Mouse (Mus musculus) ES-CJ7 (cell line): ENCODE results near the gene Ntn4.

ENCODE experiments used
- DNase-seq: peaks from one replicate; pipeline ENCODE4 v3.0.0; 2011; ENCODE audit warnings: low read depth, low spot score

Gene Ntn4

GRCm38 (mm10) chr10:93641821-93642746, 1.6 kb downstream of the Ntn4 start:
- no peak for DNase-seq

GRCm38 (mm10) chr10:93642897-93643296, 2.4 kb downstream of the Ntn4 start:
- no peak for DNase-seq

GRCm38 (mm10) chr10:93644451-93644941, 4.0 kb downstream of the Ntn4 start:
- DNase-seq = no peak

- no peak for DNase-seq
Measured at GRCm38 (mm10) chr10:93647655-93648561, 7.4 kb downstream of the Ntn4 start.

DNA sequence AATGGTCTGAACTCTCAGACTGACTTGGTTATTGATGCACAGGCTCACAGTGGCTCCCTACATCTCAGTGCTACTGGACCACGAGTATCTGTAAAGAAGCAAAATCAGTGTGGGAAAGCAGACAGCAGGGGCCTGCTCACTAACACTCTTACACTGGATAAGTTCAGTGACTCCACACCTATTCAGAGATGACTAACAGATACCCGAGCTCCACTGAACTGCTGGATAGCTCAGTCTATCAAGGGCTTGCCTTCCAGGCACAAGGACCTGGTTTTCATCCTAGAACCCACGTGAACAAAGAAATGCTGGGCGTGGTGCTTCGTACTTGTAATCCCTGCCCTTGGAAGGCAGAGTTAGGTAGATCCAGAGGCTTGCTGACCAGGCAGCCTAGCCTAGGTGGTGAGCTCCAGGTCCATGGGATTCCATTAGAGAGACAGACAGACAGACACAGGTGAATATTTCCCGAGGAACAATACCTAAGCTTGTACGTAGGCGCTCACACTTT, 8.2 kb downstream of the Ntn4 start:
- no peak for DNase-seq

- no peak for DNase-seq
Measured at GRCm38 (mm10) chr10:93649127-93649526, 8.6 kb downstream of the Ntn4 start.

- DNase-seq = no peak
Measured at GRCm38 (mm10) chr10:93649600-93649999, 9.1 kb downstream of the Ntn4 start.

- no peak for DNase-seq
Measured at GRCm38 (mm10) chr10:93653322-93653721, 12.8 kb downstream of the Ntn4 start.

- DNase-seq = no peak
Measured at GRCm38 (mm10) chr10:93655428-93655827, 14.9 kb downstream of the Ntn4 start.

DNA sequence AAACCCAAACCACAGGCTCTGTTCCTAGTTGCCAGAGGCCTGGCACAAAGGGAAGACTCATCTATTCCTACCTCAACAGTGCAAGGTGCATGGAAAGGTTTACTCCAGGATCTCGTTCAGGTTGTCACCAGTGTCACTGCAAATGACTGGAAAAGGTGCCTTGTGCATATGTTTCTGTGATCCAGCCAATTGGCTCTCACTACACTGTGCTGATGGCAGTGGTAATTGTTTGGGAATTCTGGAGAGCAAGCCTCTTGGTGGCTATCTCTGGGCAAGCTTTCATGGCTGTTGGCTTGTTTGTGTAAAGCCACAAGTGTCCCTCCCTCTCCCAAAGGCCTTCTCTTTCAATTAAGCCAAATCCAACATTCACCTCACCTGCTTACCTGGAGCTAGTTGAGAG, 19.3 kb downstream of the Ntn4 start:
- DNase-seq = no peak

DNA sequence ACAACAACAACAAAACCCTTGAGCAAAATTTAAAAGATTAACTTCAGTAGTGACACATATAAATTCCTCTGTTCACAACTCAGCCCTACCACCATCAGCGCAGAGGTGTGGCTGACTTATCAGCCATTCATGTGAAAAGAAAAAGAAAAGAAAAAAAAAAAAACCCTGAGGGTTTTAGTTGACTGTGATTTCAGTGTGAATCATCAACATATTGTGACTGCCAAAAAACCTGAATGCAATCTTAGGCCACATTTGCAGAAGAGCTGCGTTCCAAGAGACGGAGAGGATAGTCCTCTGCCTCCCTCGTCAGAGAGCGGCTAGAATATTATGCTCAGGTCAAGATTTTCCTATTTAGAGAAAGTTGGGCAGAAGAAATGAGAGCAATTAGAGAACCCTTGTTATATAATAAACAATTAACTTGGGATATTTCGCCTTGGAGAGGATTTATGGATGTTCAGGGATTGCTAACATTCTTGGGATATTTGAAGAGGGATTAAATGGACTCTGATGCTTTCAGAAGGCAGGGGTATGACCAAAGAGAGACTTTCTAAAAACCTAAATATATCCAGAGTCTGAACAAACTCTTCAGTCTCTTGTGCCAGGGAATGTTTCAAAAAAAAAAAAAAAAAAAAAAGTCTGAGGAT, 21.0 kb downstream of the Ntn4 start:
- no peak for DNase-seq

DNA sequence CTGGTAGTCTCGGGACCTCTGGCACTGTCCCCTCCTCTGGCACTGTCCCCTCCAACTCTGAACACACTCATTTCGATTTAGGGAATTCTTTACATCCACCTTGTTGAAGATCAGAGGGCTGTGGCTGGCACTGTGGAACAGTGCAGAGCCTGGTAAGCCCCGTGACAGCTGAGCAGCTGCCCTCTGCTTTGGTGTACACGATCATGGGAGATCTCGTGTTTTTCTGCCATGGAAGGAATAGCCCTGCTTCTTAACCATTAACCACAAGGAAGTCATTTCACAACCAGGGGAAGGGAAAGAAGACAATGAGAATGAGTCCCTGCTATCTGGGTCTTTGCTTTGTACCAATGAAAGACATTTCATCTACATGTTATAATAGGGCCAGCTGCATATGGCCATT, 21.5 kb downstream of the Ntn4 start:
- DNase-seq = no peak

DNA sequence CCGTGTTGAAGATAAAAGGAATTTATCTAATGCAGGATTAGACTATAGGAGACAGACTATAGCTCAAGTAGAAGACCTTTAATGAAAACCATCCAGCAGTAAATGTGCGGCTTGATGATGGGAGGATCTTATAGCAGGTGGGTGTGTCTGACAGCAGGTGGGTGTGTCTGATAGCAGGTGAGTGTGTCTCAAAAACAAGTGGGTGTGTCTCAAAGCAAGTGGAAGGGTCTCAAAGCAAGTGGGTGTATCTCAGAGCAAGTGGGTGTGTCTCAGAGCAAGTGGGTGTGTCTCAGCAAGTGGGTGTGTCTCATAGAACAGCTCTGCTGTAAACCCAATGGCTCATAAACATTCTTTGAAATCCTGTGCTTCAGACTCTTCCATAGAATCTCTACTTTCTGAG, 25.7 kb downstream of the Ntn4 start:
- peak; percentile 91 for DNase-seq

GRCm38 (mm10) chr10:93666996-93667395, 26.5 kb downstream of the Ntn4 start:
- no peak for DNase-seq

DNA sequence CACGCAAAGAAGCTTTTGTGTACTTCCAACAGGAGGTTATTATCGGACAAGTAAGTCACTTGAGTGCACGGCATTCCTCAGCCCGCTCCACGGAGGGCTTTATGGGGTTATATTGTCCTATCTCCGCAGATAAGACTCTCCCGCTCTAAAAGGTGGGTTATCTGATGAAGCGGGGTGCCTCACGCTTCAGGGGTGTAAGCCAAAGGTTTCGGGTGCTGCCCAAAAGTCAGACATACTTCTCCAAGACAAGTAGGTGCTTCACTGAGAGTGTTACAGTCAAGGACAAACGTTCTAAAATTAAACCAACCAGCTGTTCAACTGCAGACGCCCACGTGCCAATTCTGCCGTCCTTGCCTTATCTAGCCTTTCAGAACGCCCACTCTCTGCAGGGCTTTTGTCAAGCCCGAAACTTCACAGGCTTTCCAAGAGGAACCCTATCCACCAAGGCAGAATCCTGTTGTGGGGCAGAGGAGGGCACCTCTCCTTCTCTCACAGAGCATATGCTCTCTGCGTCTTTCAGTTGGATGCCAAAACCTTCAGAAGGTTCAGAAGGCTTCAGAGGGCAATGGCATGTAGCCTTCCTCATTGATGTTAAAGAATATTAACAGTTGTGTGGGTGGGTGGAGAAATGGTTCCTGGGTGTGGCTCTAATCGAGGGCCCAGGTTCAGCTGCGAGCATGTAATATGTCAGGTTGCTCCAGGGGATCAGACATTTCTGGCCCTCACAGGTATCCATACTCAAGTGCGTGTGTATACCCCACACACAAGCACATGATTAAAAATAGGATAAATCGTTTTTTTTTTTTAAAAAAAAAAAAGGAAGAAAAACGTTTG, 32.4 kb downstream of the Ntn4 start:
- DNase-seq = no peak

- DNase-seq = no peak
Measured at GRCm38 (mm10) chr10:93679191-93680007, 38.9 kb downstream of the Ntn4 start.

DNA sequence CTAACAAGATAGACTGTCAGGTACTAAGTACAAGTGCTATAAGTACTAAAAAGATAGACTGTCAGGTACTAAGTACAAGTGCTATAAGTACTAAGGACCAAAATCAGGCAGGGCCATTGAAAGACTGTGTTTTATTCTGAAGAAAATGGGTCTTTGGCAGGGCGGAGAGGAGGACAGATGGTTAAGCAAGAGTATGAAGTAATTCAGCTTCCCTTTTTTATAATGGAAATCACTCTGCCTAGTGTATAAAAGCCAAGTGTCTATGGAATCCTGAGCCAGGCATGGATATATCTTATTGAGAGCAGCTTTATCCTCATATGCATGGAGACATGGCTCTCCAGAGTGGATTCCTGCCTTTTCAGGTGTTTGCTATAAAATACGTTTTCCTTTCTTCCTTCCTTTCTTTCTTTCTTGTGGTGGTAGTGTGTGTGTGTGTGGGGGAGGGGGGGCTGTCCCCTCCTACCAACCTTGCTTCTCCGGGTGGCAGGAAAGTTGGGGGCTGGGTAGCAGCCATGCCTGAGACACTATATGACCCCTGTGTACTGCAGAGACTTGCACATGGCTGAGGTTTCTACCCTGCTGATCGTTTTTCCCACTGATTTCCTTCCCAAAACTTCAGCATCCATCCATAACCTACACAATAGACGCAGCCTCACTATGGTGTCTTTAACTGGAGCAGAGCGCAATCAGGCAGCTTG, 40.3 kb downstream of the Ntn4 start:
- DNase-seq = no peak

- no peak for DNase-seq
Measured at GRCm38 (mm10) chr10:93682185-93682747, 41.8 kb downstream of the Ntn4 start.

DNA sequence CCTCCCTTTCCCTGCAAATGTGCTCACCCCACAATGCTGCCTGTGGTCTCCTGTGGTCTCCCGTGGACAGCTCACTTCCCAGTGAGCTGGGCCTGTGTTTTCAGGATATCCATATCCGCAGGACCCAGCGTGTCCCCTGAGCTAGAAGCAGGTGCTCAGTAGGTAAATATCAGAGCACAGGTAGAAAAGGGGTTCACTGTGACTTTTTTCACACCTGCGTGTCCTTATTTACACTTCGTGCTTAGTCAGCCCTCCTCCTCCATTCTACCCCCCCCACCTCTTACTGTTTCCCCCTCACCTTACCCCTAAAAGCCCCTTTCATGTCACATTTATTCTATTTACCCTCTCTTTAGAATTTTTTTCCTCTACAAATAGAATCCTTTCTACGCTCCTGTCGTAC, 42.7 kb downstream of the Ntn4 start:
- DNase-seq = no peak
